Mouse (Mus musculus) ES-Bruce4 (cell line): Measurements from ENCODE around the gene Brpf1. TPM values are rescaled to one million over a fixed set of nuclear protein-coding genes. Genes with fewer than 3 reads are reported as not detected.

Source experiments
- H3K27ac ChIP-seq: 2 replicates; pipeline ENCODE4 v1.5.1; 2012; ENCODE audit warnings: low read length, inconsistent platforms; ENCODE audit not compliant: insufficient read depth
- H3K27me3 ChIP-seq: 2 replicates; pipeline ENCODE4 v1.6.1; 2012; ENCODE audit warnings: mild to moderate bottlenecking, low read length, inconsistent platforms; ENCODE audit not compliant: control insufficient read depth, poor library complexity, insufficient read depth, severe bottlenecking
- H3K36me3 ChIP-seq: 2 replicates; pipeline ENCODE4 v1.6.1; 2012; ENCODE audit warnings: inconsistent platforms, mild to moderate bottlenecking, low read length, moderate library complexity; ENCODE audit not compliant: control insufficient read depth, poor library complexity, insufficient read depth, severe bottlenecking
- H3K4me1 ChIP-seq: one replicate; pipeline ENCODE4 v1.8.1; 2011; ENCODE audit warnings: low read length; ENCODE audit not compliant: control insufficient read depth, insufficient read depth
- H3K4me3 ChIP-seq: 2 replicates; pipeline ENCODE4 v1.5.1; 2011; ENCODE audit warnings: low read depth, mild to moderate bottlenecking, low read length
- H3K9ac ChIP-seq: 2 replicates; pipeline ENCODE4 v1.6.1; 2012; ENCODE audit warnings: low read depth, mild to moderate bottlenecking, inconsistent platforms; ENCODE audit not compliant: poor library complexity, severe bottlenecking
- H3K9me3 ChIP-seq: replicated peaks from 2 replicates; pipeline ENCODE4 v1.6.1; 2012; ENCODE audit warnings: mild to moderate bottlenecking, low read length, inconsistent platforms; ENCODE audit not compliant: control insufficient read depth, poor library complexity, insufficient read depth, severe bottlenecking
- CTCF ChIP-seq: IDR thresholded peaks from one replicate; pipeline ENCODE4 v1.8.1; 2011; ENCODE audit warnings: low read depth, low read length
- EP300 ChIP-seq: IDR thresholded peaks from 2 replicates; pipeline ENCODE4 v1.6.1; 2011; ENCODE audit warnings: low read depth, low read length; ENCODE audit not compliant: insufficient read depth
- POLR2A ChIP-seq: IDR thresholded peaks from one replicate; pipeline ENCODE4 v1.8.1; 2011; ENCODE audit warnings: low read length; ENCODE audit not compliant: insufficient read depth
- polyA plus RNA-seq: library from polyadenylated mRNA; stranded (reverse); fragments of >200 nt; gene quantifications from 2 replicates; pipeline ENCODE4 v1.2.4, GENCODE M21; 2011; ENCODE audit warnings: low read depth; ENCODE audit not compliant: missing spikeins, insufficient read depth, insufficient read length

Gene Brpf1
- polyA plus RNA-seq, 1 experiment, result 26.7 TPM

DNA sequence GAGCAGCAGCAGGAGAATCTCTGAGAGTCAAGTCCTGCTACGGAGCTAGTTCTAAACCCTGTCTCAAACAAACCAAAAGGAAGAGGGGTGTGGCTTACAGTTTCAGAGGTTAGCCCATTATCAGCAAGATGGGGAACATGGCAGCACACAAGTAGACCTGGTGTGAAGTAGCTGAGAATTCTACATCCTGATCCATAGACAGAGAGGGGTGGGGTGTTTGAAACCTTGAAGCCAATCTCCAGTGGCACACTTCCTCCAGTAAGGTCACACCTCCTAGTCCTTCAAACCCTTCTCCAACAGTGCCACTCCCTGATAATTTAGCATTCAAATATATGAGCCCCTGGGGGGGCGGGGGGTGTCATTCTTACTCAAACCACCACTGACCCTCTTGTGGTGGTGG, 10.9 kb upstream of the Brpf1 start:
- Histone ChIP-seq H3K9ac (no peak overlapping the region), H3K4me1 (no peaks in the 10 kb centered on the region), H3K36me3 (no peaks in the 10 kb centered on the region), H3K9me3 (no peaks in the 10 kb centered on the region), H3K4me3 (no peak overlapping the region), H3K27ac (peak overlapping the region; percentile 62), H3K27me3 (no peaks in the 10 kb centered on the region)
- TF ChIP-seq EP300 (no peak), CTCF (no peak), POLR2A (no peak)

DNA sequence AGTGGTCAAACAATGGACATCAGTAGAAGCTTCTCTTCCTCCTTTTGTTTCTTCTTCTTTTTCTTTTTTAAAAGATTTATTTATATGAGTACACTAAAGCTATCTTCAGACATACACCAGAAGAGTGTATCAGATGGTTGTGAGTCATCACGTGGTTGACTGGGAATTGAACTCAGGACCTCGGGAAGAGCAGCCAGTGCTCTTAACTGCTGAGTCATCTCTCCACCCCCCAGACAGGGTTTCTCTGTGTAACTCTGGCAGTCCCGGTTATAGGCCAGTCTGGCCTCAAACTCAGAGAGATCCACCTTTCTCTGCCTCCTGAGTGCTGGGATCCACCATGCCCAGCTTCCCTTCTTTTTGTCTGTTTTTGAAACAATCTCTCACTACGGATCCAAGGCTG, 10.3 kb upstream of the Brpf1 start:
- H3K27me3 ChIP-seq, result no peaks in the 10 kb centered on the region
- H3K27ac ChIP-seq, result peak overlapping the region; percentile 62
- no peaks in the 10 kb centered on the region for H3K4me1 ChIP-seq
- H3K4me3 ChIP-seq, result no peak overlapping the region
- TF ChIP-seq EP300 (peak; percentile 63; the same call in 1 of the 2 replicates), CTCF (no peak)
- H3K36me3 ChIP-seq, result no peaks in the 10 kb centered on the region
- 0 out of 2 replicates have a peak overlapping the region, but pooled peaks have one; percentile 6 for H3K9ac ChIP-seq
- H3K9me3 ChIP-seq, result no peaks in the 10 kb centered on the region

DNA sequence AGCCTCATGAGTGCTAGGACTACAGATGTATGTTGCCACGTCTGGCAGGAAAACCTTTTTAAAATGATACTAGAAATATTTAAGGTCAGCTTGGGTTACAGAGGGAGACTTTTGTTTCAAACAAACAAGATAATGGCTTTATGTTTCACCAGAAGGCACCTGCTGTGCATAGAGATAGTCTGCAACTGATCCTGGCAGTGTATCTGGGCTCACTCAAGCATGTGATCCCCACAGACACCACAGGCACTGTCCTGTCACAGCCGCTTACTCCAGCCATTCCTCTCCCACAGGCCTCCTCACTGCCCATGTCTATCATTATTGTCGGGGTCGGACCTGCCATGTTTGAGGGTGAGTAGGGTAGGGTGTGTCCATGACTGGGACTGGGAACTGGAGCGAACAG, 5.6 kb upstream of the Brpf1 start:
- Histone ChIP-seq H3K9me3 (no peaks in the 10 kb centered on the region), H3K27ac (no peak overlapping the region), H3K27me3 (no peaks in the 10 kb centered on the region), H3K4me3 (no peak overlapping the region), H3K36me3 (no peaks in the 10 kb centered on the region), H3K9ac (no peak overlapping the region), H3K4me1 (no peaks in the 10 kb centered on the region)
- TF ChIP-seq EP300, result no peak
- TF ChIP-seq CTCF, result no peak
- no peak for TF ChIP-seq POLR2A

DNA sequence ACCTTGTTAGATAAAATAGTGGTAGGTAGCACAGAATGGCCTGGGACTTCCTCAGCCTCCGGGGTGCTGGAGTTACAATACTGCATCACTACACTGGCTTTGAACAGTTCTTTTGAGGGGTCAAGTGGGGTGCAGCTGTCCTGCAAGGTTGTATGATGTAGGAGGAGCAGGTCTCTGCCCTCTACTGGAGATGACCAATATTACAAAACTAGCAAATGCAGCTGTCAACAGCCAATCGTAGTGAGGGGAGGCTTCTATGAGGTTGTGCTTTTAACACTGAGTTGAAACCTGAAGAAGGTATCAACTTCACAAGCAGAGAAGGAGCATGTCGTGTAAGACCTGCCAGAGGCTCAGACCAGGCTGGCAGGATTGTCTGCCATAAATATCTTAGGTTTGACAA, 4.7 kb upstream of the Brpf1 start:
- no peaks in the 10 kb centered on the region for H3K4me1 ChIP-seq
- H3K36me3 ChIP-seq, result no peaks in the 10 kb centered on the region
- no peak overlapping the region for H3K27ac ChIP-seq
- H3K27me3 ChIP-seq, result no peaks in the 10 kb centered on the region
- H3K4me3 ChIP-seq, result no peak overlapping the region
- TF ChIP-seq POLR2A (no peak), EP300 (no peak), CTCF (peak; percentile 38)
- no peaks in the 10 kb centered on the region for H3K9me3 ChIP-seq
- H3K9ac ChIP-seq, result no peak overlapping the region

DNA sequence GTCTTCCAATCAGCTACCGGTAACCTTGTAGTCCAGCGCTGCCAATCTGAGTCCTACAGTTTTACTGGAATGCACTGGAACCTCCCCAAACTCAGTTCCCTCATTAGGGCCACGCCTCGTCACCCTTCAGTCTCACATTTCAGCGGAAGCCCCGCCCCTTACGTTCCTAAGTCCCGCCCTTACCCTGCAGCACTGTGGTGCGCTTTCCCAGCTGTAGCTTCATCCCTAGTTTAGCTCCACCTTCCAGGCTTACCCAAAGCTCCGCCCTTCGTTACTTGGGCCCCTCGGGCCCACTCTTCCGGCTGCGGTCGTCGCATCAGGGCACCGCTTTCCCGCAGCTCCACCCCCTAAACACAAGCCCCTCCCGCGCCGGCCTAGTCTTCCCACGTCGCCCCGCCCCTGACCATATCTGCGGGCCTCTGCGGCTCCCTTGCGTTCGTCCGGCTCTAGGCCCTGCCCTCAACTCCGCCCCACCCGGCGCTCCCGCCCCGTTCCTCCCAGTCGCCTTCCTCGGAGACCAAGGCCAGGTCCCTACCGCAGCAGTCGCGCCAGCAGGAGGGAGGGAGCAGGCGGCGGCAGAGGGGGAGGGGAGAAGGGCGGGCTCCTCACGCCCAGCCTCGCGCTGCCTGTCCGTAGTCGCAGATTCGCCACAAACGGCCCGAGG, 483 bp upstream of the Brpf1 start:
- Histone ChIP-seq H3K4me1 (no peaks in the 10 kb centered on the region), H3K36me3 (peaks cover 14% of the 10 kb centered on the region), H3K27ac (peak overlapping the region; percentile 96), H3K9me3 (no peaks in the 10 kb centered on the region), H3K9ac (peak overlapping the region; percentile 95), H3K27me3 (no peaks in the 10 kb centered on the region), H3K4me3 (peak overlapping the region; percentile 99)
- no peak for TF ChIP-seq CTCF
- TF ChIP-seq EP300, result peak; percentile 28; the same call in 1 of the 2 replicates
- TF ChIP-seq POLR2A, result no peak

DNA sequence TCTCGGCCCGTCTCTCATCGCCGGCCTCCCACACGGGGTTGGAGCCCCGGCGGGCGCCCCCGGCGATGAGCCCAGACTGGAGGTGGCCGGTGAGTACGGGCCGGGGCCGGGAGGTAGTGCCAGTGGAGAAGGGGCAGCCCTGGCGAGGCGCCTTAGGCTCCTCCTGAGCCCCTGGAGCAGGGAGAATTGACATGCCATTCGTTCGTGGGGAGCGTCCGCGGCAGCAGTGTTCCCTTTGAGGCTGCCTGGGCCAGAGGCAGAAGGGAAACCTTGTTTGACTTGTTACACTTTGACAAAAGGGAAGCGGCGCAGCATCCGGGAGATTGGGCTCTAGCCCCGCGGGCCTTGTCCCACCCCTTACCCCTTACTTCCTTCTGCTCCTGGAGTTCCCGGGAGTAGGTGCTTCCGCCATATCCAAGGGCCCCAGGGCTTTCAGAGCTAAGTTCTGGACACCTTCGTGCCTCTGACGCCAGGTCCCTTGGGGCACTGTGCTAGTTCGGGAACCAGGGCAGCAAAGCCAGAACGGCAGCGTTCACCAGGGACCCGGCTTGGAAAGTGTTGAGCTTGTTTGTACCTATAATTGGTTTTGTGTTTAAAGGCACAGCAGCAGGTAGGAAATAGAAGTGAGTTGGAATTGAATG, 664 bp downstream of the Brpf1 start:
- H3K9me3 ChIP-seq, result no peaks in the 10 kb centered on the region
- H3K27me3 ChIP-seq, result no peaks in the 10 kb centered on the region
- peak overlapping the region; percentile 95 for H3K9ac ChIP-seq
- TF ChIP-seq EP300, result no peak
- no peak for TF ChIP-seq CTCF
- TF ChIP-seq POLR2A, result no peak
- 0 out of 2 replicates have a peak overlapping the region, but pooled peaks have one; percentile 8 for H3K27ac ChIP-seq
- peak overlapping the region; percentile 99 for H3K4me3 ChIP-seq
- no peaks in the 10 kb centered on the region for H3K4me1 ChIP-seq
- H3K36me3 ChIP-seq, result peaks cover 21% of the 10 kb centered on the region
